Mouse (Mus musculus) forebrain, embryonic 11.5 days (tissue): Measurements from ENCODE around the gene Wdr25. TPM values are rescaled to one million over a fixed set of nuclear protein-coding genes. Genes with fewer than 3 reads are reported as not detected.

Experiments used
- ATAC-seq: fragments of 200-750 bp; cut with Nextera tagmentation; replicated peaks from 2 replicates; pipeline ENCODE4 v1.8.0; 2017; ENCODE audit warnings: moderate TSS enrichment; ENCODE audit not compliant: low FRiP score
- DNase-seq: peaks from one replicate; pipeline ENCODE4 v3.0.0-alpha.2; 2017; ENCODE audit warnings: low spot score
- H3K27ac ChIP-seq: fragments of 300-500 bp; sonication (generic); 2 replicates; pipeline ENCODE4 v1.5.1; 2014; ENCODE audit warnings: low read depth, low read length
- H3K27me3 ChIP-seq: fragments of 300-500 bp; sonication (generic); 2 replicates; pipeline ENCODE4 v1.6.1; 2014; ENCODE audit warnings: mild to moderate bottlenecking, low read length, mixed read lengths; ENCODE audit not compliant: control insufficient read depth, insufficient read depth
- H3K36me3 ChIP-seq: fragments of 300-500 bp; sonication (generic); 2 replicates; pipeline ENCODE4 v1.6.1; 2014; ENCODE audit warnings: mild to moderate bottlenecking, low read length, moderate library complexity, mixed read lengths; ENCODE audit not compliant: control insufficient read depth, insufficient read depth
- H3K4me1 ChIP-seq: fragments of 300-500 bp; sonication (generic); replicated peaks from 2 replicates; pipeline ENCODE4 v1.6.1; 2014; ENCODE audit warnings: low read length, mixed read lengths; ENCODE audit not compliant: control insufficient read depth, insufficient read depth
- H3K4me2 ChIP-seq: fragments of 300-500 bp; sonication (generic); 2 replicates; pipeline ENCODE4 v1.6.1; 2014; ENCODE audit warnings: low read depth, mild to moderate bottlenecking, low read length, moderate library complexity, mixed read lengths; ENCODE audit not compliant: severe bottlenecking
- H3K4me3 ChIP-seq: fragments of 300-500 bp; sonication (generic); 2 replicates; pipeline ENCODE4 v1.5.1; 2014; ENCODE audit warnings: low read depth, low read length
- H3K9ac ChIP-seq: fragments of 300-500 bp; sonication (generic); 2 replicates; pipeline ENCODE4 v1.6.1; 2014; ENCODE audit warnings: low read length
- H3K9me3 ChIP-seq: fragments of 300-500 bp; sonication (generic); 2 replicates; pipeline ENCODE4 v1.6.1; 2016; ENCODE audit warnings: low read length, mixed read lengths; ENCODE audit not compliant: control insufficient read depth
- WGBS: fragments of 180-500 bp; shearing (Covaris S2); extraction: QIAGEN DNeasy Blood & Tissue Kit; methylation state at CpG from one replicate; pipeline ENCODE4 v1.1.7; 2014; 5-methylcytosine and 5-hydroxymethylcytosine counted together
- polyA plus RNA-seq: library from polyadenylated mRNA; unstranded; fragments of >200 nt; fragmentation: Nextera tagmentation; extraction: Ambion mirVana; gene quantifications from 2 replicates; pipeline ENCODE4 v1.2.1, GENCODE M21; 2014

The Wdr25 gene
- polyA plus RNA-seq, 1 experiment from 2014 or later: 7.2 TPM

DNA sequence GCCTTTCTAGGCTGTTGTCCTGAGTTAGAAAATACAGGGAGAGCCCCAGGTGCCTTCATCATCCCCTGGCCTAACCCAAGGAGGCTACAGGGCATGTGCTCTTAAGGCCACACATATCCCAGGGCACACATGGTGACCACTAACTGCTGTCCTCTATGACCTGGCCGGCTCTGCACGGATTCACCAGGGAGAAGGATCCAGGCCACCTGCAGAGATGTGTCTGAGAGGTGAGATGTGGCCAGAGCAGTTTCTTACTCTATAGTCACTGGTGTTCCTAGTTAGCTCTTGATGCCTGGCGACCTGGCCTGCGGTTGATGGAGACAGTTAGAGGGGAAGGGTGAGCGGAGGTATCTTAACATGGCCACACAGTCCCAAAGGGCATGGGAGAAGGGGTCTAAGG lies 129.5 kb downstream of the Wdr25 start:
- no peaks in the 10 kb centered on the region for H3K4me1 ChIP-seq
- H3K4me3 ChIP-seq: no peak overlapping the region
- H3K9ac ChIP-seq: no peak overlapping the region
- 85% methylated on average over 5 of the region's 5 CpGs for WGBS
- no peak for ATAC-seq
- no peak overlapping the region for H3K4me2 ChIP-seq
- no peaks in the 10 kb centered on the region for H3K36me3 ChIP-seq
- no peaks in the 10 kb centered on the region for H3K9me3 ChIP-seq
- H3K27ac ChIP-seq: no peak overlapping the region
- no peak for DNase-seq
- no peaks in the 10 kb centered on the region for H3K27me3 ChIP-seq

DNA sequence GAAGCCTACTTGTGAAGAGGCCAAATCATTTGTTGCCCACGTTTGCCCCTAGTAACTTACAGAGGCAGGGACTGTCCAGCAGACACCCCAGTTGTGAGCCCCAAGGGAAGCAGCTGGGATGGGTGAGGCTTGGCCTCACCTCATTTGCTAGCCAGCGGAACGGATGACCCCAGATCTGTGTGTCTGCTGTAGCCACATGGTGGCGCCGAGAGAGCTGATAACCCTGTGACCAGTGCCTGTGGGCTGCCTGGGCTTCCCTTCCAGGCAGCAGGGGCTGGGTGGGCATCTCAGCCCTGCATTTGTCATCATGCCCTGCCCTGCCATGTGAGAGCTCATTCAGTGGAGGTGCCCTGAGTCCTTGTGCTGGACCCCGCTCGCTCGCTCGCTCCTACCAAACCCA lies 130.3 kb downstream of the Wdr25 start:
- no peak overlapping the region for H3K4me3 ChIP-seq
- H3K27me3 ChIP-seq: no peaks in the 10 kb centered on the region
- H3K9me3 ChIP-seq: no peaks in the 10 kb centered on the region
- H3K4me1 ChIP-seq: no peaks in the 10 kb centered on the region
- no peak overlapping the region for H3K27ac ChIP-seq
- 57% methylated on average over 9 of the region's 9 CpGs for WGBS
- no peak for ATAC-seq
- H3K36me3 ChIP-seq: no peaks in the 10 kb centered on the region
- H3K9ac ChIP-seq: no peak overlapping the region
- no peak overlapping the region for H3K4me2 ChIP-seq
- no peak for DNase-seq

DNA sequence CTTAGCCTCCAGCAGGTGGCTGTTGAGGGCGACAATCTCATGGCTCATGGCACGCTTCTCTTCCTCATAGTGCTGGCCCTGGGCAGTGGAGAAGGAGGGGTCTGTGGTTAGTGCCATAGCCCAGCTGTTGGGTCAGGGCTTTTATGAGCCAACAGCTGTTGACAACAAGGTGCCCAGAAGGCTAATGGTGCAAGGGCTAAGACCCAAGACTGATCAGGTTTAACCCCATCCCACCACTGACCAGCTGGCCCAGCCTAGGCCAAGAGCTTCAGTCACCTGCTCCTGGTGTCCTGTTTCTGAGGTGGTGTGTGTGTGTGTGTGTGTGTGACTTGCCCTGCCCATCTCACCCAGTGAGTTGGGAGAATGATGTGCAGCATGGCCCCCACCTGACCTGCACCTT lies 143.6 kb downstream of the Wdr25 start:
- Histone ChIP-seq H3K4me1 (peaks cover 8% of the 10 kb centered on the region), H3K9me3 (peaks cover 2% of the 10 kb centered on the region; the same call in 1 of the 2 replicates), H3K27me3 (peaks cover 7% of the 10 kb centered on the region), H3K4me3 (no peak overlapping the region), H3K36me3 (no peaks in the 10 kb centered on the region), H3K27ac (no peak overlapping the region), H3K4me2 (no peak overlapping the region), H3K9ac (no peak overlapping the region)
- WGBS: 86% methylated on average over 2 of the region's 2 CpGs
- no peak for DNase-seq
- no peak for ATAC-seq

- WGBS: 26% methylated on average over 14 of the region's 14 CpGs
- DNase-seq (no peak), ATAC-seq (0 out of 2 replicates have a peak, but pooled peaks have one; percentile 9)
- Histone ChIP-seq H3K27ac (no peak overlapping the region), H3K9me3 (peaks cover 2% of the 10 kb centered on the region; the same call in 1 of the 2 replicates), H3K4me1 (peaks cover 8% of the 10 kb centered on the region), H3K36me3 (no peaks in the 10 kb centered on the region), H3K27me3 (peaks cover 5% of the 10 kb centered on the region), H3K4me2 (no peak overlapping the region), H3K9ac (no peak overlapping the region), H3K4me3 (no peak overlapping the region)
Measured at GRCm38 (mm10) chr12:109038179-109038819, 144.9 kb downstream of the Wdr25 start.

DNA sequence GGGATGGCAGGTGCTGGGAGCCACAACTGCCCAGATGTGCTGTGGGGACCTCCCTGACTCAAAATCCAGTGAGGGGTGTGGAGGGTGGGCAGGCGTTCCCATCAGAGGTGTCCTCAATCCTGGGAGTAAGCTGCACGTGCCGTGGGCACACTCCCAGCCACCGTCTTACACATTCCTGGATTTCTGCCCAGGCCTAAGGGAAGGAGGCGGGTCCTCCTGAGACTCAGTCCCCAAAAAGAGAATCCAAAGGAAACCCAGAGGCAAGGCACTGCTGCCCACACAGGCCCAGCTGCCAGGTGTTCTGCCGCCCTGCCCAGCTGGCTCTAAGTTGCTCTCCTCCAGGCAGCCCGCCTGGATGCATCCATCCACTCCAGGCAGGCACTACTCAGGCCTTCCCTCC lies 145.9 kb downstream of the Wdr25 start:
- WGBS: 87% methylated on average over 7 of the region's 7 CpGs
- no peak for ATAC-seq
- 0 out of 2 replicates have a peak, but pooled peaks cover under 1% of the 10 kb centered on the region for H3K27me3 ChIP-seq

GRCm38 (mm10) chr12:109044497-109044896 lies 151.1 kb downstream of the Wdr25 start:
- WGBS: 20% methylated on average over 5 of the region's 5 CpGs
- Histone ChIP-seq H3K4me1 (no peaks in the 10 kb centered on the region), H3K4me2 (no peak overlapping the region), H3K9ac (no peak overlapping the region), H3K27me3 (no peaks in the 10 kb centered on the region), H3K36me3 (no peaks in the 10 kb centered on the region), H3K9me3 (no peaks in the 10 kb centered on the region), H3K27ac (no peak overlapping the region), H3K4me3 (no peak overlapping the region)
- ATAC-seq (peak; percentile 25; the same call in 1 of the 2 replicates), DNase-seq (no peak)

More for the DNA sequence above, 145.9 kb downstream of the Wdr25 start:
- H3K4me3 ChIP-seq: no peak overlapping the region
- H3K9ac ChIP-seq: no peak overlapping the region
- H3K36me3 ChIP-seq: no peaks in the 10 kb centered on the region
- DNase-seq: no peak
- H3K9me3 ChIP-seq: no peaks in the 10 kb centered on the region
- no peak overlapping the region for H3K4me2 ChIP-seq
- H3K27ac ChIP-seq: no peak overlapping the region
- peaks cover 6% of the 10 kb centered on the region for H3K4me1 ChIP-seq

DNA sequence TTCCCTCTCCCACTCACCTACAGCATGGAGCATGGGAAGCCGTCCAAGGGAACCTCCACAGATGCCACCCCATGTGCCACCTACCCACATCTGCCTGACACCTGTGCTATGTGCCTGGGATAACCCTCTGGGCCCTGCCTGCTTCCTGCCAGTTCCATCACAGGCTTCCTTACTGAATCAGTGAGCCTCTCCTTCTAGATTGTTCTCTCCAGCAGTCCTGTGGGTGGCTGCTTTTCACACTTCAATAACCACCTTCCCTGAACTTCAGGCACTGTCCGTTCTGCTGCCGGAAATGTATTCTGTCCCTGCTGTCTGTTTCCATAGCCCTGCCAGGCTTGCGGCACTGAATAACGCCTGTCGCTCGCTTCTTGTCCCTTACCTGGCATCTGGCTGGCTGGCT lies 152.2 kb downstream of the Wdr25 start:
- Histone ChIP-seq H3K27me3 (peaks cover 5% of the 10 kb centered on the region; the same call in 1 of the 2 replicates), H3K4me2 (no peak overlapping the region), H3K9ac (no peak overlapping the region), H3K27ac (no peak overlapping the region), H3K9me3 (no peaks in the 10 kb centered on the region), H3K4me1 (no peaks in the 10 kb centered on the region), H3K4me3 (no peak overlapping the region), H3K36me3 (no peaks in the 10 kb centered on the region)
- 85% methylated on average over 7 of the region's 7 CpGs for WGBS
- no peak for DNase-seq
- no peak for ATAC-seq

GRCm38 (mm10) chr12:109049949-109050348 lies 156.5 kb downstream of the Wdr25 start:
- Histone ChIP-seq H3K9ac (no peak overlapping the region), H3K4me2 (no peak overlapping the region), H3K9me3 (no peaks in the 10 kb centered on the region), H3K36me3 (no peaks in the 10 kb centered on the region), H3K27ac (no peak overlapping the region), H3K27me3 (peaks cover 46% of the 10 kb centered on the region), H3K4me1 (peaks cover 8% of the 10 kb centered on the region; the same call in 1 of the 2 replicates), H3K4me3 (no peak overlapping the region)
- WGBS: 84% methylated on average over 4 of the region's 4 CpGs
- DNase-seq (no peak), ATAC-seq (no peak)
